Mouse (Mus musculus): ENCODE data around the gene Pgr15l.

DNA sequence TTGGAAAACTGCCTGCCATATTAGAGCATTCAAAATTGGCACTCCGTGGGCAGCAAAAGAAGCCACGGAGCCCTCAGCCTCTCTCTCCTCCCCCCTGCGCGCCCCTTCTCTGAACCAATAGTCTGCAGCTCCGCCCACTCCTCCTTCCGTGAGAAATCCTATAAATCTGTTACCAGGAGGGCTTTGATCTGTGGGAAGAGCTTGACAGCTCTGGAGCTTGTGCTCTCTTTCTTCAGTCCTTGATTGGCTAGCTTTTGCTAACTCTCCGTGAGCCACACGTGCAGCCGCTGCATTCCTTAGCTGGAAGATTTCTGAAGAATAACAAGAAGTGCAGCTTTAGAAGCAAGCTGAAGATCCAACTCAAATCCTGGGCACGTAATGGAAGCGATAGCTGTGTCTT is 2.6 kb upstream of the Pgr15l start:
- no peak for TF ChIP-seq GATA1 (IDR thresholded peaks at IDR 0.05; ENCODE audit: borderline replicate concordance, low read length)
- no peak for TF ChIP-seq FLI1 (IDR thresholded peaks at IDR 0.05; ENCODE audit: low read length)
